Mouse (Mus musculus): ENCODE measurements around the gene Asb6.

Asb6 gene

GRCm38 (mm10) chr2:30834373-30835022 is 4.4 kb upstream of the Asb6 start, which contains the start of gene Prrx2:
TSS of gene Prrx2 (plus strand) at chr2:30834972.
- DNase-seq (ENCODE audit: extremely low read depth, low read depth) = no peak

- DNase-seq (ENCODE audit: extremely low read depth, low read depth) = no peak
These were observed 3.5 kb upstream of the Asb6 start for GRCm38 (mm10) chr2:30833644-30834043.

DNA sequence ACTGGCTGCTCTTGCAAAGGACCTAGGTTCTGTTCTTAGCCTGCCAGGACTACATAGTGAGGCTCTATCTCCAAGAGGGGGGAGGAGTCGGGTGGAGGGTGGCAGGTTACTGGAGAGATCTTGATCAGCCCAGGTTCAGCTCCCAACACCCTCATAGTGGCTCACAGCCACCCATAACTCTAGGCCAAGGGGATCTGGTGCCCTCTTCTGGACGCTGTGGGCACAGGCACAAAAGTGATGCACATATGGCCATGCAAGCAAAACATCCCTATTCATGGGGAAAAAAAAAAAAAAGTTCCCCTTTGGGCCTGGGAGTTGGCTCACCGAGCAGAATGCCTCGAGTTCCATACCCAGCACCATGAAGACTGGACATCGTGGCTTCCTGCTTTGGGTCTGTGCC is 818 bp downstream of the Asb6 start:
- DNase-seq (ENCODE audit: extremely low read depth, low read depth) = peak; percentile 56

GRCm38 (mm10) chr2:30827749-30828475 is 2.2 kb downstream of the Asb6 start:
- peak; percentile 75 for DNase-seq (ENCODE audit: extremely low read depth, low read depth)

- DNase-seq (ENCODE audit: extremely low read depth, low read depth) = peak; percentile 60
These were observed 3.0 kb downstream of the Asb6 start for GRCm38 (mm10) chr2:30826825-30827748.

GRCm38 (mm10) chr2:30823385-30824153 is 6.6 kb downstream of the Asb6 start:
- no peak for DNase-seq (ENCODE audit: extremely low read depth, low read depth)

DNA sequence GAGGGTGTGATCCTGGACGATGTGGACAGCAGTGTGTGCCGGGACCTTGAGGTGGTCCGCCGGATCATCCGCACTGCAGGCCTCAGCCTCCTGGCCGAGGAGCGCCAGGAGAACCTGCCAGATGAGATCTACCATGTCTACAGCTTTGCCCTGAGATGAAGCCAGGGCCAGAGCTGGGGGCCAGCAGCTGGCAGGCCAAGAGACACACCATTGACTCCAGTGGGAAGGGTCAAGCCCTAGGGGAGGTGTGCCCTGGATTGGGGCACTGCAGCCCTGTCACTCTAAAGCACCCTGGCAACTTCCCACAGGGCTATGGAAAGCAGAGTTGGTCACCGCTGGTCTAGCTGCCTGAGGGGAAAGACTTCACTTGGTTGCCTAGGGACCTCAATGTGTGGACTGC is 7.7 kb downstream of the Asb6 start:
- no peak for DNase-seq (ENCODE audit: extremely low read depth, low read depth)

DNA sequence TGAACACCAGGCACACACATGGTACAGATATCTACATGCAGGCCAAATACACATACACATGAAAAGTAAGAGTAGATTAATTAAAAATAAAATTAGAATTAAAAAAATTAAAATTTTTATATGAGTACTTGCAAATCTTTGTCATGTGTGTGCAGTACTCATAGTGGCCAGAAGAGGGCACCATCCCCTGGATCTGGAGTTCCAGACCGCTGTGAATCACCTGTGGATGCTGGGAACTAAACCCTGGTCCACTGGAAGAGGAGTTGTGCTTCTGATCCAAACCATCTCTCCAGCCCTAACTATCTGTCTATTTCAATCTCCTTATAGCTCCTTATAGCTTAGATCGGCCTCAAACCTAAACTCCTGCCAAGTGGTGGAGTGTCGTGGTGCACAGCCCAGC is 9.1 kb downstream of the Asb6 start:
- DNase-seq (ENCODE audit: extremely low read depth, low read depth) = no peak

DNA sequence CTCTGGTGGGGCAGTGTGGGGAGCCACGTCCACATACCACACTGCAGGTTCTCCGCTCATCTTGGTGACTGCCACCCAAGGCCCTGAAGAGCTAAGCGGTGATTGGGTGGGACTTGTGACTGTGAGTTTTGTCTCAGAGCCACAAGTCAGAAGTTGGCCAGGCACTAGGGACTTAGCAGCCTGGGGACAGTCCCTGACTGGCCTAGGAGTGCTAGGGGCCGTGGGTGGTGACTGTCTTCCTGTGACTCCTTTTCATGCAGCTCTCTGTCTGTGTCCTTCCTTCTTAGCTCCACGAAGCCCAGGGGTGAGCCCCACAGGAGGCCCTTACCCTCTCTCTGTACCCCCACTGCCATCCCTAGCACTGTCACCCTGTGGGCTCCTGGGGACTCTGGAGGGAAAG is 10.3 kb downstream of the Asb6 start:
- DNase-seq (ENCODE audit: extremely low read depth, low read depth) = no peak

DNA sequence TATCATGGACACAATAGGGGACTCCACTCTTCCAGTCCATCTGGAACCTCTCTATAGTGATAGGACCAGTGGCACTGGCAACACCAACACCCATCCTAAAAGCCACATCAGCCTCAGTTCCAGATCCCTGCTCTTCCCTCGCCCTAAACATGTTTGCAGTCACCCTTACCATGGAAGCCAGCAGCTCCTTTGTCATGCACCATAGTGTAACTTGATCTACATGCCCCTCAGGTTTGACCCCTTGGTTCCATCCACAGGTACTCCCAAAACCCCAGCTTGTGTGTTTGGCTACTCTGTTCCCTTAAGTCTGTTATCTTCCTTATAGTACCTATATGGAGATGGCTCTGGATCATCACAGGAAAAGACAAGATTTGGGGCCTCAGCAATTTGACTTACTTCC is 13.8 kb downstream of the Asb6 start:
- no peak for DNase-seq (ENCODE audit: extremely low read depth, low read depth)

- no peak for DNase-seq (ENCODE audit: extremely low read depth, low read depth)
These were observed 19.6 kb downstream of the Asb6 start for GRCm38 (mm10) chr2:30810573-30810972.

- no peak for DNase-seq (ENCODE audit: extremely low read depth, low read depth)
These were observed 20.6 kb downstream of the Asb6 start for GRCm38 (mm10) chr2:30809503-30809902.

- DNase-seq (ENCODE audit: extremely low read depth, low read depth) = no peak
These were observed 21.9 kb downstream of the Asb6 start for GRCm38 (mm10) chr2:30808296-30808655.

GRCm38 (mm10) chr2:30807648-30808295 is 22.4 kb downstream of the Asb6 start, which contains the start of gene Ntmt1:
TSS of gene Ntmt1 (plus strand) at chr2:30807826.
- DNase-seq (ENCODE audit: extremely low read depth, low read depth) = peak; percentile 84

GRCm38 (mm10) chr2:30807147-30807647 is 22.9 kb downstream of the Asb6 start:
- no peak for DNase-seq (ENCODE audit: extremely low read depth, low read depth)

DNA sequence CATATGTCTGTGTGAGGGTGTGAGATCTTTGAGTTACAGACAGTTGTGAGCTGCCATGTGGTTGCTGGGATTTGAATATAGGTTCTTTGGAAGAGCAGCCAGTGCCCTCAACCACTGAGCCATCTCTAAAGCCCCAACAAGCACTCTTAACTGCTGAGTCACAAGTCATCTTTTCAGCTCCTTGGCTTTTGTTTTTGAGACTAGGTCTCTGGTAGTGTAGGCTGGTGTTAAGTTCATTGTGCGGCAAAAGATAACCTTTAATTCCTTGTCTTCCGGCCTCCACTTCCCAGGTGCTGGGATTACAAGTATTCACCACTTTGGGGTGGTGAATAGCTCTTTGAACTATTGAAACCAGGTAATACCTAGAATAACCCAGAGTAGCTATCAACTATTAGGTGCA is 24.1 kb downstream of the Asb6 start:
- DNase-seq (ENCODE audit: extremely low read depth, low read depth) = no peak

GRCm38 (mm10) chr2:30803604-30804003 is 26.5 kb downstream of the Asb6 start, which contains the start of gene 1700001O22Rik:
TSS of gene 1700001O22Rik (minus strand) at chr2:30803661.
- DNase-seq (ENCODE audit: extremely low read depth, low read depth) = no peak

DNA sequence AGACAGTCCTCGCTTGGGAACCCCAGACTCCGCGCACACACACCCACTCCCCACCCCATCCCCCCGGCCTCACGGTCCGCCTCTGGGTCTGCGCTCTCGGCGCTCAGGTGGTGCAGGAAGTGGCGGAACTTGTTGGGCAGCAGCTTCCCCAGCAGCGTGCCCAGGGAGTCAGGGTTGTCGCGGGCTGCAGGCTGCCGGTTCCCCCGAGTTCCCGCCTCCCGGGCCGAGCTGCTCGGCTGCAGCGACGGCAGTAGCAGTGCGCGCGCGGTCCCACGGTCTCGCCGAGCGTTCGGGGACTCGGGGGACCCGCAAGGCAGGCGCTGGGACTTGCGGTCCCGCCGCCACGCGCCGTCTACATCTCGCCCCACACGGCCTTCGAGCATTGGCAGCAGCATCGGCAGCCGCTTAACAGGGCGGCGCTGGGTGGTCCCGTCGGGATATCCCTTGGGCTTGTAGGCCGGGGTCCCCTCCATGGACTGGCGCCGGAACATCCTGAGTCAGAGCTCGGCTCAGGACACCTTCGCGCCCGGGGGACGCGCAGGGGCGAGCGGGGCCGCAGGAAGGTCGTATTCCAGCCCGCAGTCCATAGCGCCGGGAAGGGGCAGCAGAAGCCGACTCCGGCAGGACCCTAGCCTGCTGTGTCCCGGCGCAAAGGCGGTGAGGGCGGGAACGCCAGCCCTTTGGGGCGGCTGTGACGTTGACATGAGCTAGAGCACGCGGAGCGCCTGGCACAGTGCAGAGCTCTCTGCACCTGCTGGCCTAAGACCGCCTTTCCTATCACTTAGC is 28.9 kb downstream of the Asb6 start:
- DNase-seq (ENCODE audit: extremely low read depth, low read depth) = no peak

DNA sequence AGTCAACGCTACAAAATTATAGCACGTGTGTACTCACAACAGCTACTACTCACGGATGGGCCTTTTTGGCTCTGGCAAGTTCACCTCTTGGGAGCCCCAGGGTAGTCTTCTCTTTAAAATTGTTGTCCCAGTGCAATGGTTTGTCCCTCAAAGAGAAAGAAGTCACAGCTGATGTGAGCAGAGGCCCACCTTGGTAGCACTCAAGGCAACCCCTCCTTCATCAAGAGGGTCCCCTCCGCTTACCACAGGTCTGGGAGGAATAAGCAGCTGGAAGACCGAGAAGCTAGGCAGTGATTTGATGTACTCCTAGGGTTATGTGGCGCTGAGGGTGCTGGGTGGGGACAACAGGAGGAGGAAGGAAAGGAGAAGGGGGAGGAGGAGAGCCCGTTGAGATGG is 29.5 kb downstream of the Asb6 start:
- no peak for DNase-seq (ENCODE audit: extremely low read depth, low read depth)

DNA sequence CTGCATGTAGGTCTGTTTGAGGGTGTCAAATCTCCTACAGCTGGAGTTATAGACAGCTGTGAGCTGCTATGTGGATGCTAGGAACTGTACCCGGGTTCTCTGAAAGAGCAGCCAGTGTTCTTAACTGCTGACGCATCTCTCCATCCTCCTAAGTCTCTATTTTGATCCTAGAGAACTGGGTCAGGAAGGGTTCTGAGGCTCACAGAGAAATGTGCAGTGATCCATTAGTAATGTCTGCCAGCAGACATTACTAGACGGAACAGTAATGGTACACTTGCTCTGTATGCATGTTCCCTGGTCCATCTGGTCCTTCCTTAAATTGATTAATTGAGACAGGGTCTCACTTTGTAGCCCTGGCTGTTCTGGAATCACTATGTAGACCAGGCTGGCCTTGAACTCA is 30.7 kb downstream of the Asb6 start:
- no peak for DNase-seq (ENCODE audit: extremely low read depth, low read depth)

Data from MEL-GATA-1-ER (cell line).